Mouse (Mus musculus) gastrocnemius, adult 2 months (tissue): ENCODE data around the gene Commd4. TPM values are rescaled to one million over a fixed set of nuclear protein-coding genes. Genes with fewer than 3 reads are reported as not detected.
A peak's percentile ranks its signal among the peaks of the same experiment; 100 is the strongest.

Source experiments
- DNase-seq: peaks from one replicate; pipeline ENCODE4 v3.0.0; 2022
- H3K27ac ChIP-seq: fragments of 200-600 bp; 2 replicates; pipeline ENCODE4 v1.8.1; 2022; ENCODE audit warnings: mild to moderate bottlenecking
- H3K4me3 ChIP-seq: fragments of 200-600 bp; 2 replicates; pipeline ENCODE4 v1.8.1; 2022; ENCODE audit warnings: mild to moderate bottlenecking, moderate library complexity
- CTCF ChIP-seq: fragments of 200-600 bp; IDR thresholded peaks from 2 replicates; pipeline ENCODE4 v1.8.1; 2022; ENCODE audit warnings: antibody characterized with exemption, mild to moderate bottlenecking, moderate library complexity
- intact Hi-C: fragments of 180-260 bp; cut with DNase I; formaldehyde crosslinking; loops from one replicate; pipeline ENCODE4 v1.15.1; 2025
- total RNA-seq, 2 experiments: library from RNA; stranded (reverse); gene quantifications; 2 replicates each; pipeline ENCODE4 v1.2.3; 2021

Commd4 gene
- total RNA-seq, 2 experiments from 2014 or later, result 26.3 to 27.1 TPM

DNA sequence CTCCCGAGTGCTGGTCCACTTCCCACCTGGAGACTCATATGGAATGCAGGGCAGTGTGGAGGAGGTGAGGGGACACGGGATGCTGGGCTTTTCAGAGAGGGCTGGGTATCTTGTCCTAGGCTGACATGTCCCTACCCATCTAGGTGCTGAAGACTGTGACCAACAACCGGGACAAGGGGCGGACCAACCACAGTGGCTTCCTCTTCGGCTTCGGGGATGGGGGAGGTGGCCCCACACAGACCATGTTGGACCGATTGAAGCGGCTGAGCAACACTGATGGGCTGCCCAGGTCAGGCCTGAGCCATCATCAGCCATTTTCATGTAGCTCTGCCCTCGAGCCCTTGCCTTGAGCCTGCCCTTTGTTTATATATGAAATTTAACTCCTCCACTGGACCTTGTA, 20.4 kb downstream of the Commd4 start:
- no peak for TF ChIP-seq CTCF
- peak; percentile 18 for DNase-seq
- H3K27ac ChIP-seq, result no peak overlapping the region
- no peak overlapping the region for H3K4me3 ChIP-seq
- intact Hi-C loops, result no loop called here

GRCm38 (mm10) chr9:57137246-57137645, 20.9 kb downstream of the Commd4 start:
- H3K27ac ChIP-seq, result no peak overlapping the region
- peak; percentile 57 for DNase-seq
- TF ChIP-seq CTCF, result no peak
- H3K4me3 ChIP-seq, result no peak overlapping the region
- intact Hi-C loops, result no loop called here

- Histone ChIP-seq H3K27ac (peak within 1 kb of the TSS; percentile 99), H3K4me3 (peak within 1 kb of the TSS; percentile 85)
- TF ChIP-seq CTCF, result peak; percentile 87
- peak; percentile 96 for DNase-seq
- intact Hi-C loops, result loop anchor here (1.0 to 5.0 kb wide), 5 partner anchors 52 to 240 kb away; partner anchors contain the start of genes Snupn and Snx33
Observed at GRCm38 (mm10) chr9:57130577-57131433, 27.3 kb downstream of the Commd4 start, which contains the start of gene Man2c1. Gene Man2c1, plus strand, starts transcription at chr9:57130690.

DNA sequence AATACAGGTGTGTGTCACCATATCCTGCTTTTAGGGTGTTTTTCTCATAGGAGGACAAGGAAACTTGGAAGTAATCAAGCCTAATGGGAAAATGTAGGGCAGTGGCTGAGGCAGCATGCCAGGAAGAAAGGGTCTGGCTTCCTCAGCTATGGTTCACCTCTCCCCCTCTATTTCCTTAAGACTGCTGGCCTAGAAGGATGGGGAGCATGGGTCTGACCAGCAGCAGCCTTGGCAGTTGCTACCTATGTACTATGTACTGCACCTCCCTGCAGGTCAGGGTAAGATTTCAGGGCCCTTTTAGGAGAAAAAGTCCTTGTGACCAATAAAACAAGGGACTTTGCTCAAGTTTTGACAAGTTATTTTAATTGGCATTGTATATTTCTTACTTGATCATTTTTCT, 28.5 kb downstream of the Commd4 start:
- Histone ChIP-seq H3K4me3 (peak overlapping the region; percentile 85), H3K27ac (peak overlapping the region; percentile 99)
- DNase-seq, result no peak
- TF ChIP-seq CTCF, result no peak
- intact Hi-C loops, result loop anchor here (2.0 to 5.0 kb wide), 4 partner anchors 51 to 239 kb away; partner anchors contain the start of gene Snx33

GRCm38 (mm10) chr9:57117261-57117755, 40.8 kb downstream of the Commd4 start:
- H3K27ac ChIP-seq, result no peak overlapping the region
- no peak overlapping the region for H3K4me3 ChIP-seq
- intact Hi-C loops, result loop anchor here (5.0 kb wide), 1 partner anchor 35 kb away; no protein-coding TSS in a partner anchor
- no peak for TF ChIP-seq CTCF
- no peak for DNase-seq

Other genes with a start within 250 kb of the Commd4 start
- gene Snx33, start 230.0 kb downstream of the Commd4 start, total RNA-seq, result 1 to 10 TPM; 4.3 to 4.7 TPM
- gene Imp3, start 220.9 kb downstream of the Commd4 start, total RNA-seq, result 10 to 100 TPM; 49.1 to 51.4 TPM
- gene Snupn, start 207.5 kb downstream of the Commd4 start, total RNA-seq, result 10 to 100 TPM in 1 of 2 experiments, 1 to 10 TPM in 1; 8.4 to 11.3 TPM
- gene Ptpn9, start 163.4 kb downstream of the Commd4 start, total RNA-seq, result 1 to 10 TPM; 3.1 to 5.0 TPM
- 10 to 100 TPM; 17.1 to 18.7 TPM for gene Sin3a, start 86.3 kb downstream of the Commd4 start, total RNA-seq
- gene Man2c1, start 27.6 kb downstream of the Commd4 start, total RNA-seq, result 10 to 100 TPM; 30.9 to 35.6 TPM
- 1 to 10 TPM; 4.8 to 7.3 TPM for gene Neil1, start 10.0 kb downstream of the Commd4 start, total RNA-seq
- not detected for gene Trcg1, start 78.2 kb upstream of the Commd4 start, total RNA-seq
- gene 1700017B05Rik, start 104.3 kb upstream of the Commd4 start, total RNA-seq, result 1 to 10 TPM; 3.8 to 5.3 TPM